Mouse (Mus musculus) liver, postnatal 0 days (tissue): ENCODE results near the gene Foxn3.

Experiments used
- CTCF ChIP-seq: sonication (generic); IDR thresholded peaks from 2 replicates; pipeline ENCODE4 v1.5.1; 2016; ENCODE audit warnings: antibody characterized with exemption, low read depth
- EP300 ChIP-seq: IDR thresholded peaks from 2 replicates; pipeline ENCODE4 v1.6.1; 2016; ENCODE audit warnings: antibody characterized with exemption, low read depth, mild to moderate bottlenecking

DNA sequence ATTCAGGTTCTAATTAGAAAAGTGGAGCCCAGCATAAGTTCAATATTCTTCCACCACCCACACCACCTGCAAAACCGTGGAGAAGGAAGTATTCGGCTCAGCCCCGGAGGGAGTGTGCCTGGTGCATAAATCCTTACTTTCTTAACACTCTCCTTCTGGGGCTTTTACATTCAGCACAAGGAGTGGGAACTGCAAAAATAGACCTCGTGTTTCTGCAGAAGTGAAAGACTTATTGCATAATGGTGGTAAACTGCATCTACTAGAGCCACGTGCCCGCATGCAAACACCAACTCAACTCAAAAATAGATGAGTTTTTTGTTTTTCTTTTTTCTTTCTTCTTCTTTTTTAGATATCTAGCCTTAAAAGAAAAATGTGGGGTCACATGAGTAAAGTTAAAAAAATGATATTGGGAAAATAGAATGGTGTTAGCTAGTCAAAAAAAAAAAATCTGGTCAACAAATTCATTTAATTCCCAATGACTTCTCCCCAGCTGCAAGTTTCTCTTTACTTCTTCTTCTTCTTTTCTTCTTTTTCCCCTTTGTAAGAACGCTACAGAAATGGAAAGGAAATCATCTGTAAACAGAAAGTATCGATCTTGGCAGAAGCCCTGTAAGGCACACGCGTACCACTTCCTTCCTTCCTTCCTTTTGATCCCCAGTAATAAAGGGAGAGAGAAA lies 45.0 kb upstream of the Foxn3 start:
- TF ChIP-seq CTCF = no peak
- TF ChIP-seq EP300 = no peak
